Mouse (Mus musculus) myocyte (in vitro differentiated cells): ENCODE measurements around the gene Col9a2. TPM values are rescaled to one million over a fixed set of nuclear protein-coding genes. Genes with fewer than 3 reads are reported as not detected.

Source experiments
- H3K27me3 ChIP-seq: one replicate; pipeline ENCODE4 v1.6.1; 2011; ENCODE audit not compliant: control insufficient read depth, insufficient read depth, insufficient read length
- H3K36me3 ChIP-seq: one replicate; pipeline ENCODE4 v1.6.1; 2011; ENCODE audit not compliant: control insufficient read depth, insufficient read depth
- H3K4me2 ChIP-seq: one replicate; pipeline ENCODE4 v1.6.1; 2011; ENCODE audit warnings: low read depth, control low read depth
- H3K4me3 ChIP-seq: one replicate; pipeline ENCODE4 v1.5.1; 2011; ENCODE audit warnings: mild to moderate bottlenecking, control low read depth, moderate library complexity
- H3K79me2 ChIP-seq: one replicate; pipeline ENCODE4 v1.6.1; 2011; ENCODE audit not compliant: control insufficient read depth, insufficient read depth
- H3ac ChIP-seq: one replicate; pipeline ENCODE4 v1.6.1; 2011; ENCODE audit not compliant: control insufficient read depth, insufficient read length
- CEBPB ChIP-seq: IDR thresholded peaks from 2 replicates; pipeline ENCODE4 v1.6.1; 2011; ENCODE audit warnings: mild to moderate bottlenecking, moderate library complexity; ENCODE audit not compliant: poor library complexity, insufficient read depth, severe bottlenecking
- E2F4 ChIP-seq: IDR thresholded peaks from one replicate; pipeline ENCODE4 v1.6.1; 2011; ENCODE audit warnings: mild to moderate bottlenecking, control low read depth, moderate library complexity; ENCODE audit not compliant: insufficient read depth
- MAX ChIP-seq: IDR thresholded peaks from one replicate; pipeline ENCODE4 v1.6.1; 2011; ENCODE audit warnings: low read depth, mild to moderate bottlenecking, control low read depth
- MYOD1 ChIP-seq, 3 experiments: IDR thresholded peaks; one replicate each; pipeline ENCODE4 v1.6.1; 2011; ENCODE audit warnings: control low read depth in 2 of 3, low read depth in 2 of 3, mild to moderate bottlenecking in 2 of 3, moderate library complexity in 1 of 3; ENCODE audit not compliant: insufficient read length in 2 of 3, control insufficient read depth in 1 of 3
- MYOG ChIP-seq, 3 experiments: IDR thresholded peaks; one replicate each; pipeline ENCODE4 v1.6.1; 2011; ENCODE audit warnings: control low read depth in 2 of 3, low read depth in 2 of 3, mild to moderate bottlenecking in 2 of 3; ENCODE audit not compliant: insufficient read length in 2 of 3, control insufficient read depth in 1 of 3, insufficient read depth in 1 of 3
- POLR2A ChIP-seq: IDR thresholded peaks from one replicate; pipeline ENCODE4 v1.6.1; 2011; ENCODE audit warnings: low read depth, mild to moderate bottlenecking, control low read depth, moderate library complexity; ENCODE audit not compliant: insufficient read length
- POLR2AphosphoS2 ChIP-seq: IDR thresholded peaks from one replicate; pipeline ENCODE4 v1.6.1; 2011; ENCODE audit warnings: low read depth, control low read depth; ENCODE audit not compliant: insufficient read length
- REST ChIP-seq: IDR thresholded peaks from one replicate; pipeline ENCODE4 v1.6.1; 2011; ENCODE audit warnings: mild to moderate bottlenecking, control low read depth, moderate library complexity; ENCODE audit not compliant: insufficient read depth, insufficient read length
- SRF ChIP-seq: IDR thresholded peaks from one replicate; pipeline ENCODE4 v1.6.1; 2011; ENCODE audit warnings: low read depth; ENCODE audit not compliant: control insufficient read depth, insufficient read length
- TCF12 ChIP-seq: IDR thresholded peaks from one replicate; pipeline ENCODE4 v1.6.1; 2011; ENCODE audit warnings: mild to moderate bottlenecking, control low read depth; ENCODE audit not compliant: poor library complexity, insufficient read depth, severe bottlenecking
- TCF3 ChIP-seq: IDR thresholded peaks from one replicate; pipeline ENCODE4 v1.6.1; 2011; ENCODE audit warnings: low read depth, control low read depth; ENCODE audit not compliant: insufficient read length
- USF1 ChIP-seq: IDR thresholded peaks from one replicate; pipeline ENCODE4 v1.6.1; 2011; ENCODE audit warnings: low read depth, mild to moderate bottlenecking, control low read depth, moderate library complexity
- polyA plus RNA-seq: library from polyadenylated mRNA; unstranded; fragments of >200 nt; fragmentation: generic; extraction: Trizol; gene quantifications from one replicate; pipeline ENCODE4 v1.2.1, GENCODE M21; 2012; ENCODE audit warnings: missing spikeins

Gene Col9a2
- polyA plus RNA-seq, result not detected

- Histone ChIP-seq H3K36me3 (no peaks in the 10 kb centered on the region), H3K27me3 (peaks cover 33% of the 10 kb centered on the region), H3K79me2 (no peaks in the 10 kb centered on the region), H3ac (no peak within 1 kb of the TSS), H3K4me2 (no peak within 1 kb of the TSS), H3K4me3 (no peak within 1 kb of the TSS)
- TF ChIP-seq USF1 (no peak), MAX (no peak), MYOD1 (IDR thresholded peaks at IDR 0.05; ENCODE audit: control insufficient read depth in 1 of 3, insufficient read length in 2 of 3, low read depth in 2 of 3) (no peak), POLR2A (no peak), TCF3 (no peak), POLR2AphosphoS2 (no peak), SRF (no peak), TCF12 (no peak), MYOG (IDR thresholded peaks at IDR 0.05; ENCODE audit: control insufficient read depth in 1 of 3, insufficient read depth in 1 of 3, insufficient read length in 2 of 3, low read depth in 2 of 3) (no peak), CEBPB (no peak), E2F4 (no peak), REST (no peak)
Observed at GRCm38 (mm10) chr4:121039331-121040115, at the start of gene Col9a2. TSS of gene Col9a2 (plus strand) at chr4:121039385.

GRCm38 (mm10) chr4:120992284-120992683, 46.9 kb upstream of the Col9a2 start:
- H3K36me3 ChIP-seq, result no peaks in the 10 kb centered on the region
- H3ac ChIP-seq, result no peak overlapping the region
- no peaks in the 10 kb centered on the region for H3K27me3 ChIP-seq
- H3K4me3 ChIP-seq, result no peak overlapping the region
- TF ChIP-seq MAX (no peak), MYOD1 (IDR thresholded peaks at IDR 0.05; ENCODE audit: control insufficient read depth in 1 of 3, insufficient read length in 2 of 3, low read depth in 2 of 3) (no peak), TCF12 (no peak), REST (no peak), SRF (no peak), POLR2AphosphoS2 (no peak), E2F4 (no peak), MYOG (IDR thresholded peaks at IDR 0.05; ENCODE audit: control insufficient read depth in 1 of 3, insufficient read depth in 1 of 3, insufficient read length in 2 of 3, low read depth in 2 of 3) (no peak), CEBPB (no peak), POLR2A (no peak), USF1 (no peak), TCF3 (no peak)
- no peak overlapping the region for H3K4me2 ChIP-seq
- peaks cover 41% of the 10 kb centered on the region for H3K79me2 ChIP-seq

GRCm38 (mm10) chr4:120993025-120993424, 46.2 kb upstream of the Col9a2 start:
- no peak overlapping the region for H3K4me2 ChIP-seq
- TF ChIP-seq POLR2A (no peak), SRF (no peak), REST (no peak), TCF3 (no peak), USF1 (no peak), MYOG (IDR thresholded peaks at IDR 0.05; ENCODE audit: control insufficient read depth in 1 of 3, insufficient read depth in 1 of 3, insufficient read length in 2 of 3, low read depth in 2 of 3) (no peak), MAX (no peak), TCF12 (no peak), POLR2AphosphoS2 (no peak), E2F4 (no peak), CEBPB (no peak), MYOD1 (IDR thresholded peaks at IDR 0.05; ENCODE audit: control insufficient read depth in 1 of 3, insufficient read length in 2 of 3, low read depth in 2 of 3) (no peak)
- H3K36me3 ChIP-seq, result no peaks in the 10 kb centered on the region

GRCm38 (mm10) chr4:120995911-120996310, 43.3 kb upstream of the Col9a2 start:
- no peak overlapping the region for H3K4me3 ChIP-seq
- H3K27me3 ChIP-seq, result no peaks in the 10 kb centered on the region
- peaks cover 54% of the 10 kb centered on the region for H3K79me2 ChIP-seq
- no peaks in the 10 kb centered on the region for H3K36me3 ChIP-seq
- H3ac ChIP-seq, result no peak overlapping the region
- H3K4me2 ChIP-seq, result no peak overlapping the region
- TF ChIP-seq MYOD1 (IDR thresholded peaks at IDR 0.05; ENCODE audit: control insufficient read depth in 1 of 3, insufficient read length in 2 of 3, low read depth in 2 of 3), result no peak
- TF ChIP-seq MAX, result no peak
- no peak for TF ChIP-seq CEBPB
- TF ChIP-seq REST, result no peak

More at GRCm38 (mm10) chr4:120993025-120993424, 46.2 kb upstream of the Col9a2 start:
- Histone ChIP-seq H3ac (no peak overlapping the region), H3K27me3 (no peaks in the 10 kb centered on the region), H3K4me3 (no peak overlapping the region), H3K79me2 (peaks cover 48% of the 10 kb centered on the region)

- Histone ChIP-seq H3K4me3 (no peak overlapping the region), H3K27me3 (no peaks in the 10 kb centered on the region), H3K79me2 (peaks cover 42% of the 10 kb centered on the region), H3ac (no peak overlapping the region), H3K4me2 (no peak overlapping the region), H3K36me3 (no peaks in the 10 kb centered on the region)
- no peak for TF ChIP-seq POLR2A
- no peak for TF ChIP-seq TCF3
- TF ChIP-seq CEBPB, result no peak
- TF ChIP-seq MAX, result no peak
Observed at GRCm38 (mm10) chr4:121001042-121001441, 38.1 kb upstream of the Col9a2 start.
